Mouse (Mus musculus): Measurements from ENCODE around the gene Fancc. TPM values are rescaled to one million over a fixed set of nuclear protein-coding genes. Genes with fewer than 3 reads are reported as not detected.
"Not testable (repeated sequence)": the region's sequence is repeated elsewhere in the genome, so short reads cannot be mapped to it uniquely, and the experiment has no call there.

Gene Fancc
- polyA plus RNA-seq, 1 experiment, result 9.7 TPM

- Histone ChIP-seq H3K27me3 (ENCODE audit: control insufficient read depth, insufficient read depth, low read length) (no peaks in the 10 kb centered on the region), H3K27ac (ENCODE audit: control insufficient read depth, insufficient read depth, low read depth, low read length) (no peak overlapping the region), H3K36me3 (ENCODE audit: control insufficient read depth, insufficient read depth, low read length) (no peaks in the 10 kb centered on the region), H3K4me1 (ENCODE audit: control insufficient read depth, insufficient read depth, low read length) (no peaks in the 10 kb centered on the region), H3K4me3 (ENCODE audit: control insufficient read depth, low read depth, low read length) (no peak overlapping the region)
- no peak for TF ChIP-seq CTCF (IDR thresholded peaks at IDR 0.05; ENCODE audit: control insufficient read depth, insufficient read depth, insufficient replicate concordance, low read depth, low read length)
Measured at GRCm38 (mm10) chr13:63382206-63382605, 114.9 kb downstream of the Fancc start.

- H3K36me3 ChIP-seq (ENCODE audit: control insufficient read depth, insufficient read depth, low read length), result no peaks in the 10 kb centered on the region
- H3K4me1 ChIP-seq (ENCODE audit: control insufficient read depth, insufficient read depth, low read length), result no peaks in the 10 kb centered on the region
- TF ChIP-seq POLR2A (IDR thresholded peaks at IDR 0.05; ENCODE audit: control insufficient read depth, low read depth, low read length) (no peak), CTCF (IDR thresholded peaks at IDR 0.05; ENCODE audit: control insufficient read depth, insufficient read depth, insufficient replicate concordance, low read depth, low read length) (no peak)
- H3K4me3 ChIP-seq (ENCODE audit: control insufficient read depth, low read depth, low read length), result no peak overlapping the region
- no peaks in the 10 kb centered on the region for H3K27me3 ChIP-seq (ENCODE audit: control insufficient read depth, insufficient read depth, low read length)
- H3K27ac ChIP-seq (ENCODE audit: control insufficient read depth, insufficient read depth, low read depth, low read length), result no peak overlapping the region
Measured at GRCm38 (mm10) chr13:63373460-63374166, 123.5 kb downstream of the Fancc start.

GRCm38 (mm10) chr13:63361755-63362154 lies 135.3 kb downstream of the Fancc start:
- no peak overlapping the region for H3K4me3 ChIP-seq (ENCODE audit: control insufficient read depth, low read depth, low read length)
- H3K4me1 ChIP-seq (ENCODE audit: control insufficient read depth, insufficient read depth, low read length), result no peaks in the 10 kb centered on the region
- no peak overlapping the region for H3K27ac ChIP-seq (ENCODE audit: control insufficient read depth, insufficient read depth, low read depth, low read length)
- TF ChIP-seq CTCF (IDR thresholded peaks at IDR 0.05; ENCODE audit: control insufficient read depth, insufficient read depth, insufficient replicate concordance, low read depth, low read length) (no peak), POLR2A (IDR thresholded peaks at IDR 0.05; ENCODE audit: control insufficient read depth, low read depth, low read length) (no peak)
- H3K36me3 ChIP-seq (ENCODE audit: control insufficient read depth, insufficient read depth, low read length), result no peaks in the 10 kb centered on the region
- no peaks in the 10 kb centered on the region for H3K27me3 ChIP-seq (ENCODE audit: control insufficient read depth, insufficient read depth, low read length)

GRCm38 (mm10) chr13:63360111-63360885 lies 136.8 kb downstream of the Fancc start:
- H3K27me3 ChIP-seq (ENCODE audit: control insufficient read depth, insufficient read depth, low read length), result no peaks in the 10 kb centered on the region
- H3K36me3 ChIP-seq (ENCODE audit: control insufficient read depth, insufficient read depth, low read length), result no peaks in the 10 kb centered on the region
- H3K4me3 ChIP-seq (ENCODE audit: control insufficient read depth, low read depth, low read length), result no peak overlapping the region
- no peak overlapping the region for H3K27ac ChIP-seq (ENCODE audit: control insufficient read depth, insufficient read depth, low read depth, low read length)
- TF ChIP-seq POLR2A (IDR thresholded peaks at IDR 0.05; ENCODE audit: control insufficient read depth, low read depth, low read length) (no peak), CTCF (IDR thresholded peaks at IDR 0.05; ENCODE audit: control insufficient read depth, insufficient read depth, insufficient replicate concordance, low read depth, low read length) (no peak)
- no peaks in the 10 kb centered on the region for H3K4me1 ChIP-seq (ENCODE audit: control insufficient read depth, insufficient read depth, low read length)

- Histone ChIP-seq H3K4me1 (ENCODE audit: control insufficient read depth, insufficient read depth, low read length) (no peaks in the 10 kb centered on the region), H3K27ac (ENCODE audit: control insufficient read depth, insufficient read depth, low read depth, low read length) (no peak overlapping the region), H3K4me3 (ENCODE audit: control insufficient read depth, low read depth, low read length) (no peak overlapping the region), H3K36me3 (ENCODE audit: control insufficient read depth, insufficient read depth, low read length) (no peaks in the 10 kb centered on the region), H3K27me3 (ENCODE audit: control insufficient read depth, insufficient read depth, low read length) (no peaks in the 10 kb centered on the region)
- TF ChIP-seq CTCF (IDR thresholded peaks at IDR 0.05; ENCODE audit: control insufficient read depth, insufficient read depth, insufficient replicate concordance, low read depth, low read length) (no peak), POLR2A (IDR thresholded peaks at IDR 0.05; ENCODE audit: control insufficient read depth, low read depth, low read length) (no peak)
Measured at GRCm38 (mm10) chr13:63359393-63359792, 137.7 kb downstream of the Fancc start.

GRCm38 (mm10) chr13:63356558-63356957 lies 140.5 kb downstream of the Fancc start:
- H3K36me3 ChIP-seq (ENCODE audit: control insufficient read depth, insufficient read depth, low read length), result no peaks in the 10 kb centered on the region
- H3K4me1 ChIP-seq (ENCODE audit: control insufficient read depth, insufficient read depth, low read length), result no peaks in the 10 kb centered on the region
- H3K27me3 ChIP-seq (ENCODE audit: control insufficient read depth, insufficient read depth, low read length), result no peaks in the 10 kb centered on the region
- no peak overlapping the region for H3K4me3 ChIP-seq (ENCODE audit: control insufficient read depth, low read depth, low read length)
- no peak for TF ChIP-seq POLR2A (IDR thresholded peaks at IDR 0.05; ENCODE audit: control insufficient read depth, low read depth, low read length)
- H3K27ac ChIP-seq (ENCODE audit: control insufficient read depth, insufficient read depth, low read depth, low read length), result no peak overlapping the region

- Histone ChIP-seq H3K36me3 (ENCODE audit: control insufficient read depth, insufficient read depth, low read length) (no peaks in the 10 kb centered on the region), H3K27ac (ENCODE audit: control insufficient read depth, insufficient read depth, low read depth, low read length) (no peak overlapping the region), H3K4me3 (ENCODE audit: control insufficient read depth, low read depth, low read length) (no peak overlapping the region), H3K27me3 (ENCODE audit: control insufficient read depth, insufficient read depth, low read length) (no peaks in the 10 kb centered on the region), H3K4me1 (ENCODE audit: control insufficient read depth, insufficient read depth, low read length) (no peaks in the 10 kb centered on the region)
- TF ChIP-seq CTCF (IDR thresholded peaks at IDR 0.05; ENCODE audit: control insufficient read depth, insufficient read depth, insufficient replicate concordance, low read depth, low read length) (no peak), POLR2A (IDR thresholded peaks at IDR 0.05; ENCODE audit: control insufficient read depth, low read depth, low read length) (no peak)
Measured at GRCm38 (mm10) chr13:63356101-63356500, 141.0 kb downstream of the Fancc start.

- H3K27me3 ChIP-seq (ENCODE audit: control insufficient read depth, insufficient read depth, low read length); H3K27ac ChIP-seq (ENCODE audit: control insufficient read depth, insufficient read depth, low read depth, low read length); H3K36me3 ChIP-seq (ENCODE audit: control insufficient read depth, insufficient read depth, low read length); H3K4me1 ChIP-seq (ENCODE audit: control insufficient read depth, insufficient read depth, low read length); H3K4me3 ChIP-seq (ENCODE audit: control insufficient read depth, low read depth, low read length): not testable (repeated sequence)
Measured at GRCm38 (mm10) chr13:63353312-63353711, 143.8 kb downstream of the Fancc start.

Measured in testis, adult 2 months (tissue).